Comparison of ENCODE assay signal across 9 mouse cellular contexts in the genomic region with DNA sequence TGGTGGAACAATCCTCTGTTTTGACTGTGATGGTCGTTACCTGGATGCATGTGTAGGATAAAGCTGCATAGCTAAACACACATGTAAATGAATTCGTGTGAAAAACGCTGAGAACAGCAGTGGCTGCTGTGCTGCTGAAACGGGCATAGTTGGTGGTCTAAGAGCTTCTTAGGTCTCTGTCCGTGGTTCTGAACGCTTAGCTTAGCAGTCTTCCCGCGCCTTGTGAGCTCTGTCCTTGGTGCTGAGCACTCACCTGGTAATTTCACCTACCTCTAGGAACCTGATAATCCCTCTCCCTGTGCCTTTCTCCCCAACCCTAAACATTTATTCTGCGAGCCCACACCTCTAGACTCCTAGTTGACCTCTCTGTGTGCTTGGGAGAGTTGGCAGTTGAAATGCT. TPM values are rescaled to one million over a fixed set of nuclear protein-coding genes. Genes with fewer than 3 reads are reported as not detected.
DNase-seq lines count a peak whose midpoint lies in the region; ATAC-seq and TF ChIP-seq lines count a peak whose summit lies in the region.
"Had no signal": no experiment of that assay in that cellular context is flagged by ENCODE, and none has a peak within 500 bp of the region (broad histone marks: within the 10 kb centered on the region; RNA-seq: fewer than 3 reads in every experiment).

No protein-coding gene starts in this region.

- no peak for TF ChIP-seq CTCF in MEL (IDR thresholded peaks at IDR 0.05 in 2 of 3, conservative IDR thresholded peaks at IDR 0.05 in 1 of 3; ENCODE audit: control insufficient read depth in 1 of 3, insufficient read depth in 1 of 3, low read depth in 2 of 3, low read length in 3 of 3, poor library complexity in 1 of 3, severe bottlenecking in 1 of 3)

- no peak for ATAC-seq in hindbrain, embryonic 13.5 days (ENCODE audit: low FRiP score)

- H3K4me3 ChIP-seq in hindbrain, embryonic 10.5 days: no peak overlapping the region
- no peak overlapping the region for H3K4me3 ChIP-seq in hindbrain, embryonic 13.5 days
- no peak overlapping the region for H3K4me3 ChIP-seq in MEL (ENCODE audit: control insufficient read depth in 1 of 2, insufficient read depth in 1 of 2, low read depth in 2 of 2, low read length in 2 of 2)
- H3K4me3 ChIP-seq: limb, embryonic 15.5 days had no signal

- TF ChIP-seq POLR2A in MEL (IDR thresholded peaks at IDR 0.05; ENCODE audit: control insufficient read depth in 1 of 2, insufficient read depth in 1 of 2, low read depth in 1 of 2, low read length in 2 of 2, poor library complexity in 1 of 2): no peak

- no peaks in the 10 kb centered on the region for H3K4me1 ChIP-seq in hindbrain, embryonic 10.5 days (replicated peaks)
- no peaks in the 10 kb centered on the region for H3K4me1 ChIP-seq in hindbrain, embryonic 13.5 days (replicated peaks)
- H3K4me1 ChIP-seq in MEL (ENCODE audit: control insufficient read depth in 1 of 2, insufficient read depth in 2 of 2, low read length in 2 of 2): no peaks in the 10 kb centered on the region
- H3K4me1 ChIP-seq: limb, embryonic 15.5 days had no signal

- H3K36me3 ChIP-seq in hindbrain, embryonic 10.5 days: no peaks in the 10 kb centered on the region
- no peaks in the 10 kb centered on the region for H3K36me3 ChIP-seq in hindbrain, embryonic 13.5 days
- no peaks in the 10 kb centered on the region for H3K36me3 ChIP-seq in MEL (ENCODE audit: control insufficient read depth in 1 of 2, insufficient read depth in 2 of 2, low read length in 2 of 2)
- H3K36me3 ChIP-seq: limb, embryonic 15.5 days had no signal

- intact Hi-C loops in left cerebral cortex, postnatal 25 days (cut with DNase I): loop anchor here (10.0 kb wide), 2 partner anchors 237 to 307 kb away; no protein-coding TSS in a partner anchor

- H3K27me3 ChIP-seq in hindbrain, embryonic 10.5 days (ENCODE audit: insufficient read depth, poor library complexity, severe bottlenecking): no peaks in the 10 kb centered on the region; the same call in 1 of the 2 replicates
- H3K27me3 ChIP-seq in hindbrain, embryonic 13.5 days: peaks cover 24% of the 10 kb centered on the region
- no peaks in the 10 kb centered on the region for H3K27me3 ChIP-seq in MEL (ENCODE audit: control insufficient read depth in 1 of 2, insufficient read depth in 2 of 2, low read length in 2 of 2)
- H3K27me3 ChIP-seq: limb, embryonic 15.5 days had no signal

- 5% methylated on average over 9 of the region's 9 CpGs for WGBS in hindbrain, embryonic 10.5 days
- 4% methylated on average over 9 of the region's 9 CpGs for WGBS in hindbrain, embryonic 13.5 days

- no peak for TF ChIP-seq RAD21 in MEL (IDR thresholded peaks at IDR 0.05; ENCODE audit: low read depth, low read length)

- H3K9ac ChIP-seq in hindbrain, embryonic 13.5 days: no peak overlapping the region
- no peak overlapping the region for H3K9ac ChIP-seq in MEL (ENCODE audit: control insufficient read depth, low read depth, low read length, poor library complexity, severe bottlenecking)
- H3K9ac ChIP-seq: limb, embryonic 15.5 days had no signal

- no peaks in the 10 kb centered on the region for H3K9me3 ChIP-seq in hindbrain, embryonic 10.5 days
- H3K9me3 ChIP-seq in hindbrain, embryonic 13.5 days: no peaks in the 10 kb centered on the region
- no peaks in the 10 kb centered on the region for H3K9me3 ChIP-seq in MEL (replicated peaks; ENCODE audit: insufficient read depth, low read length)
- H3K9me3 ChIP-seq: limb, embryonic 15.5 days had no signal

- H3K79me2 ChIP-seq in MEL (ENCODE audit: control insufficient read depth, insufficient read depth, low read length, poor library complexity): no peaks in the 10 kb centered on the region

- TF ChIP-seq EP300 in MEL (IDR thresholded peaks at IDR 0.05; ENCODE audit: low read depth in 1 of 2, low read length in 2 of 2): no peak

- peak; percentile 48 for DNase-seq in hindbrain, embryonic 10.5 days (ENCODE audit: low spot score)
- peak; percentile 73 for DNase-seq in MEL (ENCODE audit: low read depth, low spot score)
- DNase-seq in embryo, embryonic 10.5 days (ENCODE audit: low spot score): peak; percentile 87
- peak; percentile 45 for DNase-seq in lung, postnatal 10 days
- no peak for DNase-seq in frontal cortex, postnatal 25 days (ENCODE audit: low spot score in 2 of 2)
- no peak for DNase-seq in left cerebral cortex, postnatal 25 days (ENCODE audit: low spot score in 2 of 2)
- DNase-seq in cerebellum, postnatal 10 days: no peak

- no peak overlapping the region for H3K4me2 ChIP-seq in hindbrain, embryonic 13.5 days
- H3K4me2 ChIP-seq: limb, embryonic 15.5 days had no signal

- no peak overlapping the region for H3K27ac ChIP-seq in hindbrain, embryonic 10.5 days
- H3K27ac ChIP-seq in hindbrain, embryonic 13.5 days: no peak overlapping the region
- H3K27ac ChIP-seq in MEL (ENCODE audit: control insufficient read depth, low read depth, low read length): no peak overlapping the region
- H3K27ac ChIP-seq: limb, embryonic 15.5 days had no signal

TF ChIP-seq in MEL, 35 proteins besides CTCF, POLR2A, EP300 and RAD21:
- no peak for TF ChIP-seq NRF1 (IDR thresholded peaks at IDR 0.05; ENCODE audit: insufficient read depth, low read depth, low read length, poor library complexity, severe bottlenecking)
- peak; percentile 16; the same call in 1 of the 2 replicates for TF ChIP-seq MAFK (IDR thresholded peaks at IDR 0.05; ENCODE audit: borderline replicate concordance, low read depth, low read length)
- TF ChIP-seq MXI1 (IDR thresholded peaks at IDR 0.05; ENCODE audit: low read depth, low read length): peak; percentile 68
- peak; percentile 89 for TF ChIP-seq SIN3A (IDR thresholded peaks at IDR 0.05; ENCODE audit: low read length)

RNA-seq across cellular contexts. Expression of gene Cd300ld3, which starts 4.0 kb away (rescaled TPM):
- polyA plus RNA-seq in hindbrain, embryonic 10.5 days (2016; fragmentation: Nextera tagmentation; extraction: Ambion mirVana): not detected in 2 replicates
- not detected in 2 replicates for polyA plus RNA-seq in hindbrain, embryonic 13.5 days (2015; fragmentation: Nextera tagmentation; extraction: Ambion mirVana)
- not detected in 2 replicates for total RNA-seq in MEL (2012; rRNA removed)
- not detected for polyA plus RNA-seq in MEL (2012; ENCODE audit: insufficient read depth in 1 of 2, insufficient read length in 2 of 2, low read depth in 1 of 2, low replicate concordance in 2 of 2, missing spikeins in 1 of 2)
- total RNA-seq in left cerebral cortex, postnatal 25 days (2021): under 1 TPM in 1 of 2 experiments, not detected in 1; 0.60 TPM
- polyA plus RNA-seq: limb, embryonic 15.5 days had no signal

RNA-seq across cellular contexts. Expression of gene Cd300e, which starts 9.8 kb away (rescaled TPM):
- polyA plus RNA-seq in hindbrain, embryonic 10.5 days (2016; fragmentation: Nextera tagmentation; extraction: Ambion mirVana): not detected in 2 replicates
- not detected in 2 replicates for polyA plus RNA-seq in hindbrain, embryonic 13.5 days (2015; fragmentation: Nextera tagmentation; extraction: Ambion mirVana)
- total RNA-seq in MEL (2012; rRNA removed): not detected in 2 replicates
- polyA plus RNA-seq in MEL (2012; ENCODE audit: insufficient read depth in 1 of 2, insufficient read length in 2 of 2, low read depth in 1 of 2, low replicate concordance in 2 of 2, missing spikeins in 1 of 2): not detected
- total RNA-seq in left cerebral cortex, postnatal 25 days (2021): not detected

RNA-seq across cellular contexts. Expression of gene Cd300ld5, which starts 14.6 kb away (rescaled TPM):
- polyA plus RNA-seq in hindbrain, embryonic 10.5 days (2016; fragmentation: Nextera tagmentation; extraction: Ambion mirVana): not detected in 2 replicates
- polyA plus RNA-seq in hindbrain, embryonic 13.5 days (2015; fragmentation: Nextera tagmentation; extraction: Ambion mirVana): not detected in 2 replicates
- not detected in 2 replicates for total RNA-seq in MEL (2012; rRNA removed)
- not detected for polyA plus RNA-seq in MEL (2012; ENCODE audit: insufficient read depth in 1 of 2, insufficient read length in 2 of 2, low read depth in 1 of 2, low replicate concordance in 2 of 2, missing spikeins in 1 of 2)
- total RNA-seq in left cerebral cortex, postnatal 25 days (2021): under 1 TPM; 0.55 to 0.60 TPM
- polyA plus RNA-seq: limb, embryonic 15.5 days had no signal

RNA-seq across cellular contexts. Expression of gene Cd300ld4, which starts 25.4 kb away (rescaled TPM):
- not detected in 2 replicates for polyA plus RNA-seq in hindbrain, embryonic 10.5 days (2016; fragmentation: Nextera tagmentation; extraction: Ambion mirVana)
- not detected in 2 replicates for polyA plus RNA-seq in hindbrain, embryonic 13.5 days (2015; fragmentation: Nextera tagmentation; extraction: Ambion mirVana)
- total RNA-seq in MEL (2012; rRNA removed): not detected in 2 replicates
- not detected for polyA plus RNA-seq in MEL (2012; ENCODE audit: insufficient read depth in 1 of 2, insufficient read length in 2 of 2, low read depth in 1 of 2, low replicate concordance in 2 of 2, missing spikeins in 1 of 2)
- total RNA-seq in left cerebral cortex, postnatal 25 days (2021): under 1 TPM in 1 of 2 experiments, not detected in 1; 0.55 TPM
- polyA plus RNA-seq: limb, embryonic 15.5 days had no signal

RNA-seq across cellular contexts. Expression of gene Cd300ld2, which starts 36.2 kb away (rescaled TPM):
- polyA plus RNA-seq in hindbrain, embryonic 10.5 days (2016; fragmentation: Nextera tagmentation; extraction: Ambion mirVana): not detected in 2 replicates
- polyA plus RNA-seq in hindbrain, embryonic 13.5 days (2015; fragmentation: Nextera tagmentation; extraction: Ambion mirVana): not detected in 2 replicates
- total RNA-seq in MEL (2012; rRNA removed): not detected in 2 replicates
- polyA plus RNA-seq in MEL (2012; ENCODE audit: insufficient read depth in 1 of 2, insufficient read length in 2 of 2, low read depth in 1 of 2, low replicate concordance in 2 of 2, missing spikeins in 1 of 2): not detected
- not detected for total RNA-seq in left cerebral cortex, postnatal 25 days (2021)
- polyA plus RNA-seq: limb, embryonic 15.5 days had no signal

Comparison
In these comparisons a context has a peak if more than half of its experiments do, and no peak if none do; other contexts are left out.
1. DNase-seq: peak in hindbrain, embryonic 10.5 days (single experiment), MEL (single experiment), embryo, embryonic 10.5 days (single experiment) and lung, postnatal 10 days (single experiment); none in frontal cortex, postnatal 25 days (0 of 2), left cerebral cortex, postnatal 25 days (0 of 2) and cerebellum, postnatal 10 days (0 of 2).